Mouse (Mus musculus) left cerebral cortex, adult 11 months (tissue): Measurements from ENCODE around the gene Fgfr2.

Experiments used
- DNase-seq: peaks from one replicate; pipeline ENCODE4 v3.0.0; 2022; ENCODE audit warnings: low spot score

Fgfr2 gene

GRCm38 (mm10) chr7:132226379-132227074, 896.6 kb downstream of the Fgfr2 start:
- peak; percentile 82 for DNase-seq

GRCm38 (mm10) chr7:132223452-132224141, 899.6 kb downstream of the Fgfr2 start:
- DNase-seq: no peak

- DNase-seq: no peak
Measured at GRCm38 (mm10) chr7:132214031-132214430, 909.1 kb downstream of the Fgfr2 start.

GRCm38 (mm10) chr7:132213460-132213859, 909.7 kb downstream of the Fgfr2 start:
- DNase-seq: peak; percentile 37

GRCm38 (mm10) chr7:132211920-132212701, 911.0 kb downstream of the Fgfr2 start:
- no peak for DNase-seq

- no peak for DNase-seq
Measured at GRCm38 (mm10) chr7:132210616-132211015, 912.5 kb downstream of the Fgfr2 start.

GRCm38 (mm10) chr7:132208946-132209651, 914.1 kb downstream of the Fgfr2 start:
- peak; percentile 47 for DNase-seq

- no peak for DNase-seq
Measured at GRCm38 (mm10) chr7:132204073-132204612, 919.0 kb downstream of the Fgfr2 start.

GRCm38 (mm10) chr7:132199686-132200085, 923.5 kb downstream of the Fgfr2 start:
- DNase-seq: no peak

GRCm38 (mm10) chr7:132198806-132199205, 924.3 kb downstream of the Fgfr2 start:
- no peak for DNase-seq

GRCm38 (mm10) chr7:132197817-132198475, 925.2 kb downstream of the Fgfr2 start:
- DNase-seq: no peak

GRCm38 (mm10) chr7:132196581-132196980, 926.6 kb downstream of the Fgfr2 start:
- no peak for DNase-seq

- no peak for DNase-seq
Measured at GRCm38 (mm10) chr7:132193606-132194005, 929.5 kb downstream of the Fgfr2 start.

GRCm38 (mm10) chr7:132187456-132187855, 935.7 kb downstream of the Fgfr2 start:
- no peak for DNase-seq

GRCm38 (mm10) chr7:132183892-132184404, 939.2 kb downstream of the Fgfr2 start:
- no peak for DNase-seq

- no peak for DNase-seq
Measured at GRCm38 (mm10) chr7:132181586-132182198, 941.5 kb downstream of the Fgfr2 start.

GRCm38 (mm10) chr7:132181042-132181441, 942.1 kb downstream of the Fgfr2 start:
- no peak for DNase-seq

GRCm38 (mm10) chr7:132179049-132179448, 944.1 kb downstream of the Fgfr2 start:
- no peak for DNase-seq

GRCm38 (mm10) chr7:132174787-132175186, 948.4 kb downstream of the Fgfr2 start:
- DNase-seq: no peak

GRCm38 (mm10) chr7:132174296-132174695, 948.9 kb downstream of the Fgfr2 start:
- DNase-seq: no peak

GRCm38 (mm10) chr7:132172220-132172619, 950.9 kb downstream of the Fgfr2 start:
- no peak for DNase-seq
